ENCODE assay signal across 7 mouse cellular contexts in the genomic region with DNA sequence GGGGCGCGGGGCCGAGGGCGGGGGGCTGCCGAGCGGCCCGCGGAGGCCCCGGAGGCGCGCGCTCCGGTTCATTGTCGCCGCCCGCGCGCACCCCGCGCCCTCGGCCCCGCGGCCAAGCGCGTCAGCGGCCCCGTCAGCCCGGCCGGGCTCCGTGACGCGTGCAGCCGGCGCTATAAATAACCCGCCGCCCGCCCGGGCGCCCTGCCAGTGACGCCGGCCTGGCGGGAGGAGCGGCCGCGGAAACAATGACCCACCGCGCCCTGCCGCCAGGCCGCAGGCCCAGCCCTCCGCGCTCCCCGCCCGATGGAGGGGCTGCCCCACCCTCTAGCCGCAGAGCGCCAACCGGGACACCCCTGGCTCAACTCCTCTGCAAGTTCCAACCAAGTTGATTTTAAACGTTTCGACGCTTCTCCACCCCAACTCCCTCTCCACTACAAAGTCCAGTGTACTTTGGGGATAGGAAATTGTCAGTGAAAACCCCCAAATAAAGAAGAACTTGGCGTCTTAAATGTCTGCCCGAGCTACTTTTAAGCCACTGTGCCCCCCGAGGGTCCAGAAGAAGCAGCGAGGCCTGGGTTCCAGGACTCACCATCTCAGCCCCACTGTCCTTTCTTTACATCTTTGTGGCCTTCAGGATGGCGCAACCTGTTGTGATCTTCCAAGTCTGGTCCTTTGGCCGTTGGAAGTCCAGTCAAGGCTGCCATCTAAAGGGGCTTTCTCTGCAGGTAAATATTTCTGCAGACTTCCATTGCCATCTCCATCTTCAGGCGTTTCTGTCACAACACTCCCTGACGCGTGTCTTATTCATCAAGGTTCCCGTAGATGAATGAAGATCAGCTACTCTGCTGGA. TPM values are rescaled to one million over a fixed set of nuclear protein-coding genes. Genes with fewer than 3 reads are reported as not detected.
DNase-seq lines count a peak whose midpoint lies in the region; ATAC-seq and TF ChIP-seq lines count a peak whose summit lies in the region.

A gene (minus strand): TSS at position 13 of the 850 bp plus-strand sequence.

- no peaks in the 10 kb centered on the region for H3K36me3 ChIP-seq in hindbrain, embryonic 16.5 days (ENCODE audit: control insufficient read depth, insufficient read depth, low read length)

- H3K4me1 ChIP-seq in hindbrain, embryonic 16.5 days (ENCODE audit: control insufficient read depth, insufficient read depth, low read depth, low read length) = peaks cover 3% of the 10 kb centered on the region

- no peaks in the 10 kb centered on the region for H3K9me3 ChIP-seq in hindbrain, embryonic 16.5 days (ENCODE audit: control insufficient read depth, low read length)

- TF ChIP-seq CTCF in gastrocnemius, adult 2 months (IDR thresholded peaks at IDR 0.05) = no peak

- peaks cover 7% of the 10 kb centered on the region for H3K27me3 ChIP-seq in hindbrain, embryonic 16.5 days (replicated peaks; ENCODE audit: control insufficient read depth, insufficient read depth, low read length)

- H3K4me2 ChIP-seq in hindbrain, embryonic 16.5 days (ENCODE audit: low read length) = peak within 1 kb of the TSS; percentile 91

- peak within 1 kb of the TSS; percentile 98 for H3K27ac ChIP-seq in gastrocnemius, adult 2 months
- H3K27ac ChIP-seq in hindbrain, embryonic 16.5 days (ENCODE audit: low read depth, low read length) = peak within 1 kb of the TSS; percentile 55; the same call in 1 of the 2 replicates

- H3K4me3 ChIP-seq in gastrocnemius, adult 2 months = peak within 1 kb of the TSS; percentile 98
- H3K4me3 ChIP-seq in hindbrain, embryonic 16.5 days (ENCODE audit: low read length) = peak within 1 kb of the TSS; percentile 64

- intact Hi-C loops in gastrocnemius, adult 2 months (cut with DNase I) = loop anchor here (10.0 kb wide), 1 partner anchor 111 kb away; a partner anchor contains a TSS
- intact Hi-C loops in left cerebral cortex, postnatal 14 days (cut with DNase I) = loop anchor here (10.0 kb wide), 1 partner anchor 111 kb away; a partner anchor contains a TSS

- H3K9ac ChIP-seq in hindbrain, embryonic 16.5 days (ENCODE audit: low read depth, low read length) = peak within 1 kb of the TSS; percentile 69

- 10% methylated on average over 38 of the region's 69 CpGs for WGBS in hindbrain, embryonic 16.5 days

- peak; percentile 92 for ATAC-seq in hindbrain, embryonic 16.5 days
- peak; percentile 79 for ATAC-seq in megakaryocyte progenitor cell, adult 5-6 weeks (replicated peaks; ENCODE audit: poor library complexity)

- peak; percentile 89 for DNase-seq in ZHBTc4 (ENCODE audit: low read depth, low spot score)
- peak; percentile 92 to 95 for DNase-seq in cerebellum, postnatal 14 days
- DNase-seq in gastrocnemius, adult 2 months = peak; percentile 95
- peak; percentile 39 to 54 for DNase-seq in left cerebral cortex, postnatal 14 days (ENCODE audit: low spot score in 2 of 2)
- peak; percentile 26 to 47 for DNase-seq in right cerebral cortex, postnatal 36 days (ENCODE audit: low spot score in 2 of 2)

RNA-seq across cellular contexts. Expression of the gene that starts here (rescaled TPM):
- total RNA-seq in gastrocnemius, adult 2 months (2021) = 1 to 10 TPM in 1 of 2 experiments, under 1 TPM in 1; 0.94 to 3.4 TPM
- 15.3 and 19.2 TPM in 2 replicates for polyA plus RNA-seq in hindbrain, embryonic 16.5 days (2015; fragmentation: Nextera tagmentation; extraction: Ambion mirVana)
- total RNA-seq in left cerebral cortex, postnatal 14 days (2021) = 10 to 100 TPM; 44.6 to 62.5 TPM
- 5.8 and 6.4 TPM in 2 replicates for total RNA-seq in megakaryocyte progenitor cell, adult 5-6 weeks (2015)
- 1.7 and 1.9 TPM in 2 replicates for total RNA-seq in megakaryocyte progenitor cell, adult 5-6 weeks (2017)

Comparison
In these comparisons a context has a peak if more than half of its experiments do, and no peak if none do; other contexts are left out.
1. Peak in every context shown above with its lines: DNase-seq, ATAC-seq, H3K4me3 ChIP-seq and H3K27ac ChIP-seq.
2. RNA of the gene that starts here (total RNA-seq): 44.6 to 62.5 TPM in left cerebral cortex, postnatal 14 days; 1.7 to 6.4 TPM in megakaryocyte progenitor cell, adult 5-6 weeks and 0.94 to 3.4 TPM in gastrocnemius, adult 2 months; every median in the first group is over 4 times any median in the second.
3. DNase-seq: peak in every context shown above with its lines; median percentile 95 in gastrocnemius, adult 2 months; 94 in cerebellum, postnatal 14 days; 89 in ZHBTc4; 46 in left cerebral cortex, postnatal 14 days; 36 in right cerebral cortex, postnatal 36 days.